Mouse (Mus musculus): Measurements from ENCODE around the gene Mrvi1.

Gene Mrvi1

DNA sequence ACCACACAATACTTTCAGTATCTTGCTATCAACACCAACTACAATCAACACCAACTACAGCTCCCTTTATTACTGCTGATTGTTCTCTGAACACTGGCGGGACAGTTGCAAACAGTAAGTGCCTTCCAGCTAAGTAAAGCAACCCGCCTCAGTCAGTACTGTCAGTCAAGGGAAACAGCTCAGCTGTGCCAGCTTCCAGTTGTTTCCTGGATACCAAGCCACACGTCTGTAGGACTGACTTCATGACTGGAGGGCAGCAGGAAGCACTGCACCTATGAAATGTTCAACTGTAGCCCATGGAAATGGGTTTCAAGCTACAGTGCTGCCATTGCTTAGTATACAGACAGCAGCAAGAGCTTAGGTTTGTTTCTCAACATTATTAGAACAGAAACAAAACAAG is 147.7 kb downstream of the Mrvi1 start:
- DNase-seq (ENCODE audit: low read depth, low spot score), result no peak

DNA sequence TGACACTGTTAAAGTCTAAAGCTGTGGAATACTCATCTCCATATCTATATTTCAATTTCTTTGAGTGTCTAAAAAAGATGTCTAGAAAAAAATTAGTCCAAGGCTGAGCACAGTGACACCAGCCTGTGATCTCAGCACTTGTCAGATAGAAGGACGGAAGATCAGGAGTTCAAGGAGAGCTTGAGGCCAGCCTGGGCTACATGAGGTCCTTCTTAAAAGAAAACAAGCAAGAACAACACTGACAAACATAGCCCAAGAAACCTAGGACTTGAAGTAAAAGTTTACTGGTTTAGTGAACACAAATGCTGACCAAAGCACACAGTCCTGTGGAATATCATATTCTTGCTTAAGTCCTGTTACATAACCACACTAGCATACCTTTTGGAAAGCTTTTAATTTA is 148.2 kb downstream of the Mrvi1 start:
- no peak for DNase-seq (ENCODE audit: low read depth, low spot score)

DNA sequence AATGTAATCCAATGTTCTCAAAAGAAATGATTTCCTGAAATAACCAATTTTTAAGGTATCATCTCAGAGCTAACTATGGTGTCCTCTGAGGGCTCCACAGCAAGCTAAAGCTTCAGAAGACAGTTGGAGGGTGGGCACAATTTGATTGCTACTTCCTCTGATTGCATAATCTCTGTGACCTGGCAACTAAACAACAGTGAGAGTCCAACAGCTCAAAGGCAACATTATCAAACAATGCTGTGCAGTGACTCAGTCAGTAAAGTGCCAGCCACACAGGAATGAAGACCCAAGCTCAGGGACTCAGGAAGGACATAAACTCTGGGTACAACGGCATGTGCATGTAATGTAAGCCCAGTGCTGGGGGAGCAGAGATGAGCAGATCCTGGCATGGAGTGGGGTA is 149.2 kb downstream of the Mrvi1 start:
- no peak for DNase-seq (ENCODE audit: low read depth, low spot score)

DNA sequence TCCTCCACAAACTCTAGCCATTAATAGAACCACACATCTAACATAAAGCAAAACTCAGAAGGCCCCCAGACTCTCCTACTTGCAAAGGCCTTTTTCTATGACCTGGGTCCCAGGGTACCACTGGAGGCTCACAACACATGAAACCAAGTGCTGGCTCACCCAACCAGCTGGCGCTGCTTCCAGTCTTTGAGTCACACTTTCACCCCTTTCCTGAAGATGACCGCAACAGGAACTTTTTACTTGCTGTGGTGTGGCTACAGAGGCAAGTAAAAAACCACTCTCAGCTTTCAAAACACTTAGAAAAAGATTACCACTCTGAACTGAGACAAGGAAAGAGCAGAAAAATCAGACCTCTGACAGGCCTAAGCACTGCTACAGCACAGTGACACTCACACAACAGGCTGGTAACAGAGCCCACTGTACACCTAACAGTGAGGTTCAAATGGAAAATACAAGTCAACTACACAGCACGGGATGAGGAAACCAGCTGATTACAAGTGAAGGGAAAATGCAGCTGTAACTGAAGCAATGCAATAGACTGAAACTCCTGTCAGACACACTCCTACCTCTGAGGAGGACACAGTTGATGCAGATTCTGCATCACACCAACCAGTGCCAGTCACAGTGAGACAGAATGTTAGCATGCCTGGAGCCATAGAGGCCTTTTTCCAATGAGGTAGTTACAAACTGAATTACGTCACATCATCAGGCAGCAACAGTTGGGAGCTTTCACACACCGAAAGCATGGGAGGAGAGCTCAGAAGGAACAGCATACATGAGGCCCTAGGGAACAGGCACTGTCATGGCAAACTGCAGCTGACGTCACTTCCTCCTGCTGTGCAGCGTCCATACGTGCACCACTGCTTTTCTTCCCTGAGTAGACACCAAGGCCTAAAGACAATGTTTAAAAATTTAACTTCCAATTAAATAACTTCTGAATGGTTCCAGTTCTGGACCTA is 158.0 kb downstream of the Mrvi1 start:
- DNase-seq (ENCODE audit: low read depth, low spot score), result no peak

DNA sequence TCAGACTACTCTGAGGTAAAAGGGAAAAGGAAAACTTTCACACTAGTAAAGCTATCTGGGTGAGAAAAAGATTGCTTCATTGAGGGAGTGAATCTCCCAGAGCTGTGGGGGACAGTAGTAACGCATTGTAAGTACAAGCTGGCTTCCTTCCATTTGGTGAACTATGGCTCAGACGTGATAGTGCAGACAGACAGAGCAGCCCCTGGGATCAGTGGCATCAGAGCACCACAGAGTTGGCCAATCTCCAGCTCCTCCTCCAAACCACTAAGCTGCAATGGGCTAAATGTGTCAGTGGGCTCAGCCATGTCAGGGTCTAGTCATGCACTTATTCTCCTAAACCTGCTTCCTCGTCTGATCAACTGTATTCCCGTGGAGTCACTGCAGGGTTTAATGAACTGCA is 158.7 kb downstream of the Mrvi1 start:
- no peak for DNase-seq (ENCODE audit: low read depth, low spot score)

DNA sequence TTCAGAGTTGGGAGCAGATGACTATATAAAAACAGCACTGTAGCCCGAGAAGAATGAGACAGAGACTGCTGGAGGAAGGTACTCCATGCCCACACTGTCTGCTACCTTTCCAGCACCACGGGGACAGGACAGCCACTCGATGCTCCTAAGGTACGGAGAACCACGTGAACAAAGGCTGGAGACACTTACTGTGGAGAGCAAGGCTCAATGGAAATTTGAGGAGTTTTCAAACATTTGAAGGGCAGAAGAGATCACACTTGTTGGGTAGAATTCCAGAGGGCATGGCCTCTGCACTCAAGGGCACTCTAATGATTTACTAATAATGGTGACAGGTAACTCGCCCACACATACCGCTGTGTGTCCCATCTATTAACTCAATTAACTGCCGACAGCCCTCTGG is 159.2 kb downstream of the Mrvi1 start:
- no peak for DNase-seq (ENCODE audit: low read depth, low spot score)

DNA sequence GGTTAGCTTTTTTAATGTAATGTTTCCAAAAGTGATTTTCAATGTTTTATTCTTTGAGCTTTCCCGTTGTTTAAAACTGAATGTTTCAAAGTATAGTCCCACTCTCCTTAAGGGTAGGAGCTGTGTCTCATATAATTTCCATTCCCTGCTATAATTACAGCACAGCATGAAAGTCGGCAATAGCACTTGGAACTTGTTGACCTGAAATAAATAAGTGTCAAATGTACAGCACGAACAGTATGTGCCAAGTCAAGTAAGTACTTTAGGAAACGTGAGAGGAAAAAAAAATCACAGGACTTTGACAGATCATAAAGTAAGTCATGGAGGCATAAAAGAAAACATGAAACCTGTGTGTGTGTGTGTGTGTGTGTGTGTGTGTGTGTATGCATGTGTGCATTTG is 160.2 kb downstream of the Mrvi1 start:
- no peak for DNase-seq (ENCODE audit: low read depth, low spot score)

DNA sequence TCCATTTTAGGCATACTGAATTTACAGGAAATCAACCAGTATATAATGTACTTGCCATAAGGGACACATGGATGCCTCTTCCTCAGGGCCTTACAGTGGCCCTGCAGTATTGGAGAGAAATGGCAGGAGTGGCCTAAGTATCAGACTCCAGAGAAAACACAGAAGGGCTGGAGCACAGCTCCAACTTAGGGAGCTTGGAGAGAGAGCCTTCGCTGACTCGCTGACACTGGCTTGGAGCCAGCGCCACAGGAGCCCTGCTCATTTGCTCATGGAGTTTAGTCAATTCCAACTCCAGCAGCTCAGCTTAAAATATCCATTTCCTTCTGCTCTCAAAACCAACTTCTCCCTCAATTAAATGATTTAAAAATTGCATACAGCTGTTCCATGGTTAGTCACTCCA is 160.6 kb downstream of the Mrvi1 start:
- no peak for DNase-seq (ENCODE audit: low read depth, low spot score)

DNA sequence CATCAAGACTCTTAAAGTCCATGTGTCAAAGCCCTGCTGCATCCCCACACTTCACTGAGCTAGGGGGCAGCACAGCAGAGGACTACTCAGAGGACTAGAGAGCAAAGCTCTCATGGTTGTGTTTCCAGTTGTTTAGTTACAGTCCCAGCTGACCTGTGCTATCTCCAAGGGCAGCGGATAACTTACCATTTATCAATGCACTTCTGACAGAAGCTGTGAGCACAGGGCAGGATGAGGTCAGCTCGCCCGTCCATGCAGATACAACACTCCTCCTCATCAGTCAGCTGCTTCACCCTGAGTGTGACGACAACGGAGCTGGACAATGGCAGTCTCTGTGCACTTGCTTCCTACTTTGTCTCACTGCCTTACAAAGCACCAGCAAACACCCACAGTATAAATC is 161.2 kb downstream of the Mrvi1 start:
- DNase-seq (ENCODE audit: low read depth, low spot score), result no peak

DNA sequence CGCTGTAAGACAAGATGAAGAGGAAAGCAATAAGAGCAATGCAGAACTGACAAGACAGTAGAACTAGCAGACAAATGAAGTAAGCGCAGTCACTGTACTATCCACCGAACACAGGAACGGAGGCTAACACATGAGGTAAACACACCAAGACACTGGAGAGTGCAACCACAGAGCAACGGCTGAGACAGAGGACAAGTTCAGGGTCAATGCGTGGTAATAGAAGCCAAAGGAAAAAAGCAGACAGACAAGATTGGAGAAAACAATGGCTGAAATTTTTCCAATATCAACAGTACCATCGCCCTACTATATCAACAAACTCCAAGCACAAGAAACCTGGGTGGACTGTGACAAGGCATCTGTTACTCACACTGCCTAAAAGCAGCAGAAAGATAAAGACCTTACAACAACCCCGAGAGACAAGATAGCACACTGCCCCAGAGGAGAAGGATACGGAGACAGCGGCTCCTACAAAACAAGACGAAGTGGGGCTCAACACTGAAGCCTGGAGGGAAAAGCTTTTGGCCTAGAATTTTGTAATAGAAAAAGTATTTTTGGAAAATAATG is 163.4 kb downstream of the Mrvi1 start:
- no peak for DNase-seq (ENCODE audit: low read depth, low spot score)
